Mouse (Mus musculus) urinary bladder, adult 2 months (tissue): Measurements from ENCODE around the gene Nprl2. TPM values are rescaled to one million over a fixed set of nuclear protein-coding genes. Genes with fewer than 3 reads are reported as not detected.

Experiments
- DNase-seq: peaks from one replicate; pipeline ENCODE4 v3.0.0; 2022; ENCODE audit warnings: low spot score
- polyA plus RNA-seq: library from polyadenylated mRNA; depleted of rRNA; stranded (reverse); fragments of >200 nt; gene quantifications from 2 replicates; pipeline ENCODE4 v1.2.3, GENCODE M21; 2012; rRNA removed

Gene Nprl2
- 26.6 and 35.2 TPM in 2 replicates for polyA plus RNA-seq

GRCm38 (mm10) chr9:107541474-107542351 lies at the start of gene Nprl2, which contains the start of gene Cyb561d2:
Nprl2 (plus strand) TSS chr9:107542226.
Cyb561d2 (minus strand) TSS chr9:107542193.
- peak; percentile 88 for DNase-seq

- no peak for DNase-seq
These were observed 48.5 kb upstream of the Nprl2 start for GRCm38 (mm10) chr9:107493511-107493910.

GRCm38 (mm10) chr9:107494238-107494637 lies 47.8 kb upstream of the Nprl2 start:
- DNase-seq = no peak

GRCm38 (mm10) chr9:107496359-107496758 lies 45.7 kb upstream of the Nprl2 start:
- no peak for DNase-seq

- DNase-seq = no peak
These were observed 41.2 kb upstream of the Nprl2 start for GRCm38 (mm10) chr9:107500708-107501286.

GRCm38 (mm10) chr9:107502131-107502846 lies 39.7 kb upstream of the Nprl2 start:
- no peak for DNase-seq

- DNase-seq = no peak
These were observed 37.1 kb upstream of the Nprl2 start for GRCm38 (mm10) chr9:107504662-107505537.

GRCm38 (mm10) chr9:107508266-107508665 lies 33.8 kb upstream of the Nprl2 start:
- no peak for DNase-seq

GRCm38 (mm10) chr9:107510384-107511100 lies 31.5 kb upstream of the Nprl2 start:
- DNase-seq = no peak

GRCm38 (mm10) chr9:107511436-107511835 lies 30.6 kb upstream of the Nprl2 start:
- no peak for DNase-seq

GRCm38 (mm10) chr9:107512326-107512725 lies 29.7 kb upstream of the Nprl2 start:
- no peak for DNase-seq

- peak; percentile 85 for DNase-seq
These were observed 27.6 kb upstream of the Nprl2 start for GRCm38 (mm10) chr9:107514303-107514955.

- no peak for DNase-seq
These were observed 21.7 kb upstream of the Nprl2 start for GRCm38 (mm10) chr9:107520331-107520730.

GRCm38 (mm10) chr9:107521190-107521589 lies 20.8 kb upstream of the Nprl2 start:
- DNase-seq = no peak

GRCm38 (mm10) chr9:107521711-107522399 lies 20.2 kb upstream of the Nprl2 start:
- DNase-seq = no peak

GRCm38 (mm10) chr9:107522400-107522711 lies 19.7 kb upstream of the Nprl2 start:
- no peak for DNase-seq

GRCm38 (mm10) chr9:107526198-107527026 lies 15.6 kb upstream of the Nprl2 start:
- DNase-seq = no peak

GRCm38 (mm10) chr9:107533791-107534407 lies 8.1 kb upstream of the Nprl2 start, which contains the start of gene Tmem115:
Tmem115 (plus strand) TSS chr9:107533945.
- peak; percentile 81 for DNase-seq
